Mouse (Mus musculus) gastrocnemius, postnatal 25 days (tissue): ENCODE measurements at regions not wholly inside any gene's neighbourhood (a gene's known extent, or its start where the extent isn't known, plus 50 kb on each side); places are given as distances from the start of the nearest gene placed in this dataset.

Source experiments
- DNase-seq: peaks from one replicate; pipeline ENCODE4 v3.0.0; 2022

GRCm38 (mm10) chr1:190500106-190500505 lies 329.6 kb upstream of the Prox1 start:
- DNase-seq = no peak

- DNase-seq = no peak
These were observed 327.0 kb upstream of the Prox1 start for GRCm38 (mm10) chr1:190497474-190497873.

DNA sequence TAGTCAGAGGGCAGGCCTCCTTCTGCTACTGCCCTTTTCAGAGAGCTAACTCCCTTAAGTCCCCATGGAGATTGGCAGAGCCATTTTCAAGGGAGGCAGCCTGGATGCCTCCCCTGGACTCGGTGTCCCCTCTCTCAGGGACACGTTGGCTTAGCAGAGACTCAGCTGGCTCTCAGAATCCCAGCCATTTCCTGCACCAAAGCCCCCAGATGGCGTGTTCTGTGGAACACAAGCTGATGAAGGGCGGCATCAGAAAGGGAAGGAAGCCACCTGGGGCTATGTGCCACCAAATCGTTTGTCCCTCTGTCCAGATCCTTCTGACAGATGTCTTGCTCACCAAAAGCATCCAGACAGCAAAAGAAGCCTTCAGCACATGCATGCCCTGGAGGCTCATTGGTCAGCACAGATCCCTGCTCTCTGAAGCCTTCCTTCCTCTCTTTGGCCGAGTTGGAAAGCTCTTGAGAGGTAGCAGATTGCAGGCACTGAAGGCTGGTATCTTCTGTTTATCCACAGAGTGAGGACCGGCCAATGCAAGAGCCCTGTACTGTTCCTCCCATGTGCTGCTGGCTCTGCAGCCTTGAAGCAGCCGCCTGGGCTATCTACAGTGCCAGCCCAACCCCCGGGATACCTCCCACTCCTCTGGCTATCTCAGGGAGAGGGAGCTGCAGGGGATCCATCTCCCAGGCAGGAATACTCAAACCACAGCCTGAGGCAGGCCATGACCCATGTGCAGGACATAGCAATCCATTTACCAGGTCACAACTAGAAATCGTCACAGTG lies 325.4 kb upstream of the Prox1 start:
- no peak for DNase-seq

DNA sequence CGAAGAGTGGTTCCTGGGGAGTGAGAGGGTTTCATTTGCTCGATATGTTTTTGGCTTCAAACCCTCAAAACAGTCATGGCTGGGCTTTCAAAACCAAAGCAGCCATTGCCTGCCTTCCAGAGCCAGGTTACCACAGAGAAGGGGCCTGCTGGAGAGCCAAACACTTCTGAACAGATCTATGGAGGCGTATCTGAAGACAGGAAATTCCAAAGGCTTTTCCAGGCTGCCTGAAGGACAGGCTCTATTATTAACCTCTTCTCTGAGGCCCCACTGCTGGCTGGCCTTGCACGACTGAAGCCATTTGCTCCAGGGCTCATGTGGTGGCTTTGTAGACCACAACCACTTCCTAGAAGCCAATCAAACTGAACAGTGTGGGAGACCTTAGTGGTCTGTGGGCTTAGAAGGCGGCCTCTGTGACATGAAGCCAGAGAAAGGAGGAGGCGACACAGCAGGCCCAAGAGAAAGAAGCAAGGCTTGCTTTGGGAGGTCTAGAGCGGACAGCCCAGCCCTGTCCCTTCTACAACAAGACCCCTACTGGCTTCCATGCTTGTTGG lies 316.1 kb upstream of the Prox1 start:
- DNase-seq = no peak

DNA sequence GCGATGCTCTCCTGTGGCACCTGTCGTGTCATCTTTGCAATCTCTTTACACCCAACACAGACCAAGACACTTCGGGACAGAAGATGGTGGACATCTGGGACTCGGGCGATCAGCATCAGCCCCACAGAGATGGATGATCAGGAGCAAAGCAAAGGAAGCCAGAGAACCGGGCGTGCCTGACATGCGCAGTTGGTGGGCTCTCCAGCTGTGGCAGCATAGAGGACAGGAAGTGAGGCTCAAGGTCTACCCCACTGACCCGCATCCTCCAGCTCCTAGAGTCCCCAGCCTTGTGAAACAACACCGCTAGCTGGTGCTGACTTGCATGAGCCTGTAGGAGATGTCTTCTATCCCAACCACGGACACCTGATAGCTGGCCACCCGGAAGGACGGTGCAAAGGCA lies 312.9 kb upstream of the Prox1 start:
- no peak for DNase-seq

GRCm38 (mm10) chr1:190481071-190481470 lies 310.6 kb upstream of the Prox1 start:
- DNase-seq = no peak

- DNase-seq = no peak
These were observed 310.1 kb upstream of the Prox1 start for GRCm38 (mm10) chr1:190480601-190481000.

- DNase-seq = no peak
These were observed 302.2 kb upstream of the Prox1 start for GRCm38 (mm10) chr1:190472761-190473160.

- DNase-seq = no peak
These were observed 299.8 kb upstream of the Prox1 start for GRCm38 (mm10) chr1:190470336-190470735.

GRCm38 (mm10) chr1:190457541-190458061 lies 287.1 kb upstream of the Prox1 start:
- DNase-seq = no peak

DNA sequence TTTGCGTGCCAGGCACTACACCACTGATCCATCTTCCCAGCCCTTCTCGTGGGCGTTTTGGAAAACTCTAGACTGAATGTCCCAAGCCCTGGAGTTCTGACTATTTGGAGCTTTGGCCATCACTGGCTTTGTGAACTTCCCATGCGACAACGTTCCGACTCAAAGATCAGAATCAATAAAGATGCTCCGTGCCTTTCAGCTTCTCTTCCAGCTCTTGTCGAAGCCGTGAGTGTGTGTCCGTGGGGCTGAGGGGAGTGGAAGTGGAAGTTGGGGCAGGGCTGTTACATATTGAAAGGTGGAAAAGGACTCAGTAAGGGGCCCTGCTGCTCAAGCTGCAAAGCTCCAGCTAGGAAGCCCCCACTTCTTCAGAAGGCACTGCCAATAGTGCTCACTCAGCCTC lies 283.0 kb upstream of the Prox1 start:
- no peak for DNase-seq

DNA sequence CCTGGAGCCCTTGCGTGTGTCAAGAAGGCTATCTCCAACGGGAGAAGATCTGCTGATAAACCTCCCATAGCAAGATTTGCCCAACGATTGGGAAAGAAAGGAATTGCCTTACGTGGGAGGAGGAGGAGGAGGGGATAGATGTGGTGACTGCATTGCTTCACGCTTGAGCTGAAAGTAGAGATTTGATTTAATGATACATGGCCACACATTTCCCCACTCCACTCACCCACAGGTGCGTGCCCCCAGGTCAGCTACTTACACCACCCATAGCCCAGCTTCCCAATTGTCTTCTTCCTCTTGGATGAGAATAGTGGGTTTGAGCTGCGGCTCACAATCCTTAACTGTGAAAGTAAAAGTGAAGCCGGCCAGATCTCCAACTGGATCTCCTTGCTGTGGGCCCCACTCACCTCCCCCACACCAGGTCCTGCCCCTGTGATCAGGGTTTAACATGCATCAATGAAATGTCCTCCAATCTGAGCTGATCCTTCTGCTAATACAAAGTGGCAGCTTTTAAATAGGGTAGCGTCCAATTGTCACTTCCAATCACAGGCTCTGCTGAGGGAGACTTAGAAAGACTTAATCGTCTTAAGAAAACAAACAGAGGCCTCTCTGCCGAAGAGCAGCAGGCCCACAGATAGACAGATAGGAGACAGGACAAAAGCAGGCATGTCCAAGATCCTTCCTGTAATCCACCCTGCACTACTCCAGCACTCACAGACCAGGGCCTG lies 281.8 kb upstream of the Prox1 start:
- DNase-seq = no peak

- DNase-seq = no peak
These were observed 277.7 kb upstream of the Prox1 start for GRCm38 (mm10) chr1:190448263-190448662.

DNA sequence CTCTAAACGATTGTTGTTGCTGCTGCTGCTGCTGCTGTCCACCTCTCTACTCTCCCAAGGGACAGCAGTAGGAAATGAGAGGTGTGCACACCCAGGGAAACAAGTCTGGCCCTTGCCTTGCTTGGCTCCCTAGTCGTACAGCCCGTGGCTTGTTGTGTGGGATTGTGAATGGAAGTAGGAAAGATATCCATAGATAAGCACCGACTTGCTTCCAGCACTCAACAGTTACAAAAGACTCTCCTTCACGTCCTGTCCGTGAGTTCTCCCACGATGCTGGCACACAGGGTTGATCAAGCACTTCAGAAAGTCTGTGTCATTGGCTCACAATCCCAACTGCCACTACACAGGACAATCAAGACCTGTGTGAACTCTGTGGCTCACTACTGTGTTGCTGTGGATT lies 276.7 kb upstream of the Prox1 start:
- no peak for DNase-seq

- no peak for DNase-seq
These were observed 276.2 kb upstream of the Prox1 start for GRCm38 (mm10) chr1:190446676-190447075.

DNA sequence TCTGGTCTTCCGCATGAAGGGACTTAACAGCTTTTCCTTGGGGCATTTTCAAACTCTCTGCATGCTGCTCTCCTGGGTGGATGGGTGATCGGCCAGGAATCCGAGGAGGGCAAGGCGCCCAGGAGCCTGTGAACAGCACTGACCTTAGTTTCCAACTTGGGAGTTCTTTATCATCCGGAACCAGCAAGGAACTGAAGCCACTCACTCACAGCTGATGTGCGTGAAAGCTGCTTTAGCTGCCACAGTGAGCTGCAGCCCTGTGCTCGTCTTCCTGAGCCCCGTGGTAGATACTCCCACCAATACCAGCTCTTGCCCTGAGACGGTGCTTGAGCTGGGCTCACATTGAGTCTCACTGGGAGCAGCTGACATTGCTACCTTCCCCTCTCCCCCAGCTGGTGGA lies 273.9 kb upstream of the Prox1 start:
- DNase-seq = no peak

- DNase-seq = no peak
These were observed 272.7 kb upstream of the Prox1 start for GRCm38 (mm10) chr1:190443234-190443633.

- no peak for DNase-seq
These were observed 271.7 kb upstream of the Prox1 start for GRCm38 (mm10) chr1:190442166-190442565.

DNA sequence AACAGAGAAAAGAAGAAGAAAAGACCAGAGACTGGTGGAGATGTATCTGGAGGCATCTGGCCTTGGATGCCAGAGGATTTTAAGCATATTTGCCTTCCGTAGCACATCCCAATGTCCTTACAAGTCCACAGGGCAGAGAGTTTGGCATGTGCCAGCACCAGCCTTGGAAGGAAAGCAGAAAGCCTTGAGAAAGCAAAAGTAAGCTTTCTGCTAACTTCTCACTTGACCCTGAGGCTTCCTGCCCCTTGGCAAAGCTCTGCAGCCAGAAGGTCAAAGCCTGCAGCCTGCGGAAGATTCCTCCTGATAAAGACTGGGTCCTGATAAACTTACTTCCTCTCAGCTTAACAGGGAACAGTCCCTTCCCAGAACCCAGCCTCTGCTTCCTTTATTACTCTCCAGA lies 268.3 kb upstream of the Prox1 start:
- no peak for DNase-seq

GRCm38 (mm10) chr1:190422874-190423273 lies 252.4 kb upstream of the Prox1 start:
- no peak for DNase-seq

DNA sequence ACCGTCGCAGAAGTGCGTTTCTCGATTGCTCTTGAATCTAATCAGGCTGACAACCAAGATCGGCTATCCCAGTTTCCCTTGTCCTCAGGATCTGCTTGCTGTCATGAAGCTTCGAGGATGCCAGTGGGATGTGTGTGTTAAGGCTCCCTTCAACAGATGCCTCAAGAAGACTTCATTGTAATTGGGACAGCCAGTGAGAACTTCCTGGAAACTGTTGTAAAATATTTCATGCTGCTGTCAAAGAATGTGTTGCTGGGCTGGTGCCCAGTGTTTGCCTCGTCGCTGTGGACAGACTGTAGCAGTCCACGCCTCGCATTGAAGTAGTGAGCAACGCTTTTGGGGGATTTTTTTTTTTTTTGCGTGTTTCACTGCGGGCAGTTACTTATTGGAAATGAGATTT lies 249.2 kb upstream of the Prox1 start:
- DNase-seq = no peak

DNA sequence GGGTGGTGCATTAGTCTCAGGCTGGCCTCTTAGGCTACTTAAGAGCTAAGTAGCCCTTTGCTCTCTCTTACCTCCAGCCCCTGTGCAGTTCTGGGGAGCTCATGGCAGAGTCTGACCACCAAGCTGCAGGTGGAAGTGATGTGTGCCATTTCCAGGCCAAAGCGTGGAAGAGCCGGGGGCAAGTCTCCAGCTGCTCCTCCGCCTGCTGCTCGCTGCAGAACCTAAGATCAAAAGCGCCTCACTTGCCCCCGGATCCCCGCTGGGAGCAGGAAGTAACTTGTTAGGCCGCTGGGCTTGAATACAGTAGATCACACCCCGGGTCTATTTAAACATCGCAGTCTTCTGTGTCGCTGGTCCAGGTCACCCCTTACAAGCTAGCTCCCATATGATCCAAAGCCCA lies 246.8 kb upstream of the Prox1 start:
- no peak for DNase-seq

DNA sequence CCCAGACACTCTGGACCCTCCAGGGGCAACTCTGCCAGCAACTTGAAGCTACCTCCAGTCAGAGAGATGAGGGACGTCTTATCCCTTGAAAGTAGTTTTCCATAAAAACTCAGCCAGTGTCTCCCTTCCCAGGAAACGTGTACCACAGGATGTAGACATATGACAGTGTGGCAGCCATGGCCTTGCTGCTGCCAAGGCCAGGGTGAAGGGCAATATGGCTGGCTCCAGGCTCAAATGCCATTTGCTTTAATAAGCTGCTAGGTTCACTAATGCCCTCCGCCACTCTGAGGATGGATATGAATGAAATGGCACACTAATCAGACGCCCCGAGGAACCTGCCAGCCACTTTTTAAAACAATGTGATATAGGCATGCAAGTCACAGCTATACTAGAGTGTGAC lies 241.2 kb upstream of the Prox1 start:
- no peak for DNase-seq
